ENCODE assay signal across 8 mouse cellular contexts in genomic region chr7:34719599-34719998, GRCm38 (mm10).
DNase-seq lines count a peak whose midpoint lies in the region; ATAC-seq and TF ChIP-seq lines count a peak whose summit lies in the region.

No protein-coding gene starts in this region.

- no peak overlapping the region for H3K9ac ChIP-seq in stomach, postnatal 0 days (ENCODE audit: low read length)

- WGBS in stomach, postnatal 0 days, result 39% methylated on average over 5 of the region's 5 CpGs

- H3K4me1 ChIP-seq in embryonic fibroblast, embryonic 13.5 days (ENCODE audit: control insufficient read depth, insufficient read depth, low read length), result 0 out of 2 replicates have a peak, but pooled peaks cover 4% of the 10 kb centered on the region
- H3K4me1 ChIP-seq in stomach, postnatal 0 days (replicated peaks; ENCODE audit: control insufficient read depth, insufficient read depth), result no peaks in the 10 kb centered on the region

- TF ChIP-seq POLR2A in embryonic fibroblast, embryonic 13.5 days (IDR thresholded peaks at IDR 0.05; ENCODE audit: low read depth, low read length), result no peak

- H3K4me3 ChIP-seq in embryonic fibroblast, embryonic 13.5 days (ENCODE audit: insufficient read depth, low read length), result no peak overlapping the region
- no peak overlapping the region for H3K4me3 ChIP-seq in stomach, postnatal 0 days (ENCODE audit: low read depth, low read length)

- no peak overlapping the region for H3K27ac ChIP-seq in embryonic fibroblast, embryonic 13.5 days (ENCODE audit: insufficient read depth, low read length)
- H3K27ac ChIP-seq in stomach, postnatal 0 days (replicated peaks), result no peak overlapping the region

- no peaks in the 10 kb centered on the region for H3K27me3 ChIP-seq in stomach, postnatal 0 days (ENCODE audit: control insufficient read depth, insufficient read depth, low read length)

- ATAC-seq in stomach, postnatal 0 days (ENCODE audit: low FRiP score, low TSS enrichment), result no peak

- no peak overlapping the region for H3K4me2 ChIP-seq in stomach, postnatal 0 days (replicated peaks; ENCODE audit: low read depth)

- no peak for TF ChIP-seq EP300 in stomach, postnatal 0 days (optimal IDR thresholded peaks at IDR 0.05)

- no peaks in the 10 kb centered on the region for H3K36me3 ChIP-seq in stomach, postnatal 0 days (ENCODE audit: control insufficient read depth, insufficient read depth, low read length)

- DNase-seq in cerebellum, adult 11 months, result peak; percentile 17
- DNase-seq in cerebellum, adult 9-10 months, result no peak
- peak; percentile 49 for DNase-seq in 3T3-L1 (ENCODE audit: low read depth, low spot score)
- peak; percentile 27 to 32 for DNase-seq in adrenal gland, postnatal 4 days (ENCODE audit: low spot score in 2 of 2)
- peak; percentile 49 to 80 for DNase-seq in kidney, adult 8-10 months
- peak; percentile 44 to 62 for DNase-seq in lung, adult 18-20 months
- peak; percentile 71 for DNase-seq in stomach, postnatal 0 days (ENCODE audit: low spot score)

- TF ChIP-seq CTCF in embryonic fibroblast, embryonic 13.5 days (IDR thresholded peaks at IDR 0.05; ENCODE audit: borderline replicate concordance, insufficient read depth, low read length), result peak; percentile 66
- TF ChIP-seq CTCF in stomach, postnatal 0 days (IDR thresholded peaks at IDR 0.05; ENCODE audit: low read depth), result peak; percentile 90

- no peaks in the 10 kb centered on the region for H3K9me3 ChIP-seq in stomach, postnatal 0 days (ENCODE audit: control insufficient read depth, low read length)
